In genomic region chr1:95454246-95454645, GRCm38 (mm10) we compare ENCODE assay signal across 27 mouse cellular contexts.
DNase-seq lines count a peak whose midpoint lies in the region; ATAC-seq and TF ChIP-seq lines count a peak whose summit lies in the region.
"Had no signal": no experiment of that assay in that cellular context is flagged by ENCODE, and none has a peak within 500 bp of the region (broad histone marks: within the 10 kb centered on the region; RNA-seq: fewer than 3 reads in every experiment).

No protein-coding gene starts in this region.

- H3K9me3 ChIP-seq in embryonic facial prominence, embryonic 14.5 days (ENCODE audit: control insufficient read depth, low read length): no peaks in the 10 kb centered on the region
- H3K9me3 ChIP-seq in embryonic facial prominence, embryonic 10.5 days: no peaks in the 10 kb centered on the region
- no peaks in the 10 kb centered on the region for H3K9me3 ChIP-seq in heart, embryonic 12.5 days (replicated peaks)
- H3K9me3 ChIP-seq in lung, embryonic 14.5 days (ENCODE audit: low read depth, low read length): no peaks in the 10 kb centered on the region
- H3K9me3 ChIP-seq: embryonic facial prominence, embryonic 15.5 days; heart, embryonic 15.5 days; hindbrain, embryonic 10.5 days; hindbrain, embryonic 13.5 days; intestine, embryonic 15.5 days had no signal

- H3K4me3 ChIP-seq in embryonic facial prominence, embryonic 14.5 days (ENCODE audit: low read depth, low read length): no peak overlapping the region
- H3K4me3 ChIP-seq in embryonic facial prominence, embryonic 10.5 days: no peak overlapping the region
- no peak overlapping the region for H3K4me3 ChIP-seq in heart, embryonic 12.5 days
- no peak overlapping the region for H3K4me3 ChIP-seq in kidney, adult 2 months (ENCODE audit: insufficient read depth, low read depth, low read length)
- no peak overlapping the region for H3K4me3 ChIP-seq in lung, embryonic 14.5 days (ENCODE audit: low read depth, low read length)
- H3K4me3 ChIP-seq: embryonic facial prominence, embryonic 15.5 days; heart, embryonic 15.5 days; hindbrain, embryonic 10.5 days; hindbrain, embryonic 13.5 days; intestine, embryonic 15.5 days had no signal

- no peak overlapping the region for H3K27ac ChIP-seq in embryonic facial prominence, embryonic 14.5 days (replicated peaks; ENCODE audit: low read depth, low read length)
- H3K27ac ChIP-seq in embryonic facial prominence, embryonic 10.5 days (replicated peaks): no peak overlapping the region
- H3K27ac ChIP-seq in heart, embryonic 12.5 days (ENCODE audit: poor library complexity, severe bottlenecking): no peak overlapping the region
- no peak overlapping the region for H3K27ac ChIP-seq in kidney, adult 2 months (ENCODE audit: insufficient read depth, low read depth, low read length)
- no peak overlapping the region for H3K27ac ChIP-seq in lung, embryonic 14.5 days (ENCODE audit: low read depth)
- H3K27ac ChIP-seq: embryonic facial prominence, embryonic 15.5 days; heart, embryonic 15.5 days; hindbrain, embryonic 10.5 days; hindbrain, embryonic 13.5 days; intestine, embryonic 15.5 days had no signal

- peak; percentile 29 for DNase-seq in embryonic facial prominence, embryonic 14.5 days (ENCODE audit: low spot score)
- DNase-seq in embryonic facial prominence, embryonic 10.5 days (ENCODE audit: low spot score): no peak
- DNase-seq in heart, adult 8-10 months (ENCODE audit: low spot score): peak; percentile 53
- peak; percentile 37 for DNase-seq in kidney, adult 2 months
- no peak for DNase-seq in kidney, postnatal 25 days
- DNase-seq in lung, embryonic 14.5 days: peak; percentile 29
- no peak for DNase-seq in lung, postnatal 14 days
- DNase-seq: adrenal gland, adult 8-10 months; adrenal gland, postnatal 25 days; cerebellum, adult 11-12 months; cerebellum, adult 8-10 months; cerebellum, postnatal 10 days; cerebellum, postnatal 36 days; embryo, embryonic 11 days; forebrain, postnatal 0 days; gastrocnemius, postnatal 36 days; heart, postnatal 36 days had no signal

- H3K9ac ChIP-seq in embryonic facial prominence, embryonic 14.5 days (ENCODE audit: low read depth, low read length): no peak overlapping the region
- no peak overlapping the region for H3K9ac ChIP-seq in heart, embryonic 12.5 days
- no peak overlapping the region for H3K9ac ChIP-seq in lung, embryonic 14.5 days
- H3K9ac ChIP-seq: embryonic facial prominence, embryonic 15.5 days; forebrain, postnatal 0 days; heart, embryonic 15.5 days; hindbrain, embryonic 13.5 days; intestine, embryonic 15.5 days had no signal

- H3K4me2 ChIP-seq in embryonic facial prominence, embryonic 14.5 days (ENCODE audit: low read depth, low read length): no peak overlapping the region
- no peak overlapping the region for H3K4me2 ChIP-seq in heart, embryonic 12.5 days
- H3K4me2 ChIP-seq in lung, embryonic 14.5 days: no peak overlapping the region
- H3K4me2 ChIP-seq: embryonic facial prominence, embryonic 15.5 days; heart, embryonic 11.5 days; heart, embryonic 15.5 days; hindbrain, embryonic 13.5 days; intestine, embryonic 15.5 days had no signal

- no peaks in the 10 kb centered on the region for H3K36me3 ChIP-seq in embryonic facial prominence, embryonic 14.5 days (ENCODE audit: control insufficient read depth, insufficient read depth, low read length)
- no peaks in the 10 kb centered on the region for H3K36me3 ChIP-seq in embryonic facial prominence, embryonic 10.5 days (replicated peaks)
- H3K36me3 ChIP-seq in heart, embryonic 12.5 days: no peaks in the 10 kb centered on the region
- H3K36me3 ChIP-seq in kidney, adult 2 months (ENCODE audit: control insufficient read depth, insufficient read depth, low read length): no peaks in the 10 kb centered on the region
- no peaks in the 10 kb centered on the region for H3K36me3 ChIP-seq in lung, embryonic 14.5 days (ENCODE audit: insufficient read depth)
- H3K36me3 ChIP-seq: embryonic facial prominence, embryonic 15.5 days; heart, embryonic 15.5 days; hindbrain, embryonic 10.5 days; hindbrain, embryonic 13.5 days; intestine, embryonic 15.5 days had no signal

- no peaks in the 10 kb centered on the region for H3K4me1 ChIP-seq in embryonic facial prominence, embryonic 14.5 days (ENCODE audit: control insufficient read depth, insufficient read depth, low read length)
- no peaks in the 10 kb centered on the region for H3K4me1 ChIP-seq in embryonic facial prominence, embryonic 10.5 days
- H3K4me1 ChIP-seq in heart, embryonic 12.5 days (replicated peaks): no peaks in the 10 kb centered on the region
- no peaks in the 10 kb centered on the region for H3K4me1 ChIP-seq in kidney, adult 2 months (ENCODE audit: control insufficient read depth, insufficient read depth, low read length)
- H3K4me1 ChIP-seq in lung, embryonic 14.5 days (ENCODE audit: insufficient read depth): no peaks in the 10 kb centered on the region
- H3K4me1 ChIP-seq: embryonic facial prominence, embryonic 15.5 days; heart, embryonic 15.5 days; hindbrain, embryonic 10.5 days; hindbrain, embryonic 13.5 days; intestine, embryonic 15.5 days had no signal

- ATAC-seq in embryonic facial prominence, embryonic 14.5 days (ENCODE audit: low read depth): no peak
- no peak for ATAC-seq in heart, embryonic 12.5 days (ENCODE audit: insufficient number of reproducible peaks, low FRiP score)
- no peak for ATAC-seq in lung, embryonic 14.5 days (ENCODE audit: insufficient read depth)
- ATAC-seq: activated CD4-positive, CD25-positive, alpha-beta regulatory T cell, adult 4 months; forebrain, embryonic 14.5 days; forebrain, postnatal 0 days; hindbrain, embryonic 16.5 days; intestine, embryonic 15.5 days had no signal

- TF ChIP-seq CTCF in kidney, adult 2 months (conservative IDR thresholded peaks at IDR 0.05; ENCODE audit: insufficient read depth, insufficient read length, low read depth, low read length): no peak
- TF ChIP-seq CTCF in lung, embryonic 14.5 days (IDR thresholded peaks at IDR 0.05; ENCODE audit: low read depth): no peak

- no peaks in the 10 kb centered on the region for H3K27me3 ChIP-seq in embryonic facial prominence, embryonic 14.5 days (replicated peaks; ENCODE audit: control insufficient read depth, insufficient read depth, low read length)
- no peaks in the 10 kb centered on the region for H3K27me3 ChIP-seq in embryonic facial prominence, embryonic 10.5 days (replicated peaks; ENCODE audit: low read depth, poor library complexity, severe bottlenecking)
- H3K27me3 ChIP-seq in heart, embryonic 12.5 days (replicated peaks): no peaks in the 10 kb centered on the region
- no peaks in the 10 kb centered on the region for H3K27me3 ChIP-seq in kidney, adult 2 months (replicated peaks; ENCODE audit: control insufficient read depth, insufficient read depth, low read length)
- H3K27me3 ChIP-seq in lung, embryonic 14.5 days (ENCODE audit: insufficient read depth, low read length): no peaks in the 10 kb centered on the region
- H3K27me3 ChIP-seq: embryonic facial prominence, embryonic 15.5 days; heart, embryonic 15.5 days; hindbrain, embryonic 13.5 days; intestine, embryonic 15.5 days had no signal

- TF ChIP-seq POLR2A in kidney, adult 2 months (IDR thresholded peaks at IDR 0.05; ENCODE audit: low read depth, low read length): no peak

- 57% methylated on average over 2 of the region's 2 CpGs for WGBS in embryonic facial prominence, embryonic 14.5 days
- WGBS in embryonic facial prominence, embryonic 10.5 days: 54% methylated on average over 2 of the region's 2 CpGs
- whole genome bisulfite sequencing in heart, embryonic 12.5 days: 61% methylated on average over 2 of the region's 2 CpGs
- 48% methylated on average over 2 of the region's 2 CpGs for WGBS in kidney, adult 2 months
- 66% methylated on average over 2 of the region's 2 CpGs for WGBS in lung, embryonic 14.5 days

Comparison
In these comparisons a context has a peak if more than half of its experiments do, and no peak if none do; other contexts are left out.
1. DNase-seq: peak in embryonic facial prominence, embryonic 14.5 days (single experiment), heart, adult 8-10 months (single experiment), kidney, adult 2 months (single experiment) and lung, embryonic 14.5 days (single experiment); none in embryonic facial prominence, embryonic 10.5 days (single experiment), kidney, postnatal 25 days (0 of 2) and lung, postnatal 14 days (single experiment).